Mouse (Mus musculus) gastrocnemius, postnatal 25 days (tissue): Measurements from ENCODE around the gene Zfp36l1. TPM values are rescaled to one million over a fixed set of nuclear protein-coding genes. Genes with fewer than 3 reads are reported as not detected.

Source experiments
- DNase-seq: peaks from one replicate; pipeline ENCODE4 v3.0.0; 2022
- long read RNA-seq, 2 experiments: library from polyadenylated mRNA; stranded (forward); transcript quantifications; one replicate each; pipeline ENCODE4 v2.0.0; 2021
- total RNA-seq, 2 experiments: library from RNA; stranded (reverse); gene quantifications; 1 replicate in 1 of 2; 2 replicates in 1 of 2; pipeline ENCODE4 v1.2.3; 2021

The Zfp36l1 gene
- total RNA-seq, result 10 to 100 TPM; 23.0 to 27.2 TPM
- long read RNA-seq, experiment 1, partial matches to known transcripts, result 0 of 4 reads
- long read RNA-seq, experiment 1, other reads (novel, unspliced or antisense), result 3 of 4 reads
- long read RNA-seq, experiment 2, partial matches to known transcripts, result 0 of 6 reads
- long read RNA-seq, experiment 2, other reads (novel, unspliced or antisense), result 4 of 6 reads

GRCm38 (mm10) chr12:80112852-80113551 lies at the start of gene Zfp36l1:
Gene Zfp36l1, minus strand, starts transcription at chr12:80113013.
- DNase-seq, result peak; percentile 92

- no peak for DNase-seq
Measured at GRCm38 (mm10) chr12:80162448-80162847, 49.6 kb upstream of the Zfp36l1 start.

GRCm38 (mm10) chr12:80157675-80158074 lies 44.9 kb upstream of the Zfp36l1 start:
- DNase-seq, result no peak

DNA sequence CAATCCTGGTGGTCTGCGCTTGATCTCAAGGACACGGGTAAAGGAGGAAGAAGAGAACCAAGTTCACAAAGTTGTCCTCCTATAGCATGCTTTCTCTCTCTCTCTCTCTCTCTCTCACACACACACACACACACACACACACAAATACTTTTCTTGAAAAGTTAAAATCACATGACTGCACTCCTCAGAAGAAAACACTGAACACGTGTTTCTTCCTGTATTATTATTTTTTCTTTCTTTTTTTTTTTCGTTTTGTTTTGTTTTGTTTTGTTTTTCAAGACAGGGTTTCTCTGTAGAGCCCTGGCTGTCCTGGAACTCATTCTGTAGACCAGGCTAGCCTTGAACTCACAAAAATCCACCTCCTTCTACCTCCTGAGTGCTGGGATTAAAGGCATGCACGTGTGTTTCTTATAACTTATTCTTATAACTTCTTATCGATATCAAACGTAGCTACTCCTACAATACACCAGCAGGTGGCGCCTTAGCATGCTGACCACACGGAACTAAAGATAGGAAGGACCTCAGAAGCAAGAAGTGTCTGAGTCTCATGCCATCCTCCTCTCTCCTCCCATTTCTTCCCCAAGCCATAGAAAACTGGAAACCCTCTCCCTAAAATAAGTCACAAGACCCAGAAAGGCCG lies 41.0 kb upstream of the Zfp36l1 start:
- DNase-seq, result no peak

GRCm38 (mm10) chr12:80153078-80153477 lies 40.3 kb upstream of the Zfp36l1 start:
- DNase-seq, result no peak

DNA sequence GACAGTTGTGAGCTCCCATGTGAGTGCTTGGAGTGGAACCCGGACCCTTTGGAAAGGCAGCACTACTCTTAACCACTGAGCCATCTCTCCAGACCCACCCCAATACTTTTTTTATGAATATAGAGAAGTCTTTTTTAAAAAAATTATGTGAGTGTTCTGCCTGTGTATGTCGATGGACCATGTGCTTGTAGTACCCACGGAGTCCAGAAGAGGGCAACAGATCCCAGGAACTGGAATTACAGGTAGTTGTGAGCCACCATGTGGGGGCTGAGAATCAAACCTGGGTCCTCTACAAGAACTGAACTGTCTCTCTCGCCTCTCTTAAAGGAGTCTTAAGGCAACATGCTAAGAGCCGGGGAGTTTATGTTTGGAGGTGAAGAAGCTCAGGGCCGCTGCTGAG lies 39.0 kb upstream of the Zfp36l1 start:
- no peak for DNase-seq

DNA sequence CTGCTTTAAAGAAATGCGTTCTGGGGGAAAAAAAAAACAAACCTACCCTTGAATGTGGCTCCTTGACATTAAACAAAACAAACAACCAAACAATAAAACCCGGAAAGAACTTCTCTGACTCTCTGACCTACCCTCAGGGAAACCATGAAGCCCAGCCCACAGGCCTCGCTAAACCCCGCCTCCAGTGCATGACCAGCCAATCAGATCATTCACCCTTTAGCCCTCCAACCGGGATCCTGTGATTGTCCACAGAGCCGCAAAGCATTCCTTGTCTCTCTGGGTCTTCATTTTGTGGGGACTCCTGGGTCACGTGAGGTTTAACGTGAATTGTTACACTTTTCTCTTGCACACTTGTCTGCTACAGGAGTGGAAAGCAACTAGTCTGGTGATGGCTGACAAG lies 37.8 kb upstream of the Zfp36l1 start:
- DNase-seq, result no peak

GRCm38 (mm10) chr12:80147563-80148214 lies 34.9 kb upstream of the Zfp36l1 start:
- no peak for DNase-seq

GRCm38 (mm10) chr12:80146227-80147223 lies 33.7 kb upstream of the Zfp36l1 start:
- DNase-seq, result no peak

DNA sequence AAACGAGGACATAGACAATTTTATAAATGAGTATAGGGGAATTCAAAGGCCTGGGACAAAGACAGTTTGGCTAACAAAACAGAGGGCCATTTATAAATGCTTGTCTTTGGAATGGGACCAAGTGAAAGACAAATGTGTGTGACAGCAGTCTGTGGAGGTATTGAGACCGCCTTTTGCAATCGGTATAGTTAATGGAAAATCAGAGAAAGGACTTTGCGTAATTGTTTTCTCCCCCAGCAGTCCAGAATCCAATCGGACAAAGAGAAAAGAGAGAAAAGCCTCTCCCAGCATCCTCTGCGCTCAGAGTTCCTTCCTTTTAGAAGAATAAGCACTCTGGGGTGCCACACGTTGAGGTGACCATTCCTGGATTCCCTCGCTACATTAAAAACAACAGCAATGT lies 32.6 kb upstream of the Zfp36l1 start:
- no peak for DNase-seq

- no peak for DNase-seq
Measured at GRCm38 (mm10) chr12:80144846-80145245, 32.0 kb upstream of the Zfp36l1 start.

GRCm38 (mm10) chr12:80141470-80141869 lies 28.7 kb upstream of the Zfp36l1 start:
- no peak for DNase-seq

- no peak for DNase-seq
Measured at GRCm38 (mm10) chr12:80141011-80141410, 28.2 kb upstream of the Zfp36l1 start.

- no peak for DNase-seq
Measured at GRCm38 (mm10) chr12:80137744-80138143, 24.9 kb upstream of the Zfp36l1 start.

DNA sequence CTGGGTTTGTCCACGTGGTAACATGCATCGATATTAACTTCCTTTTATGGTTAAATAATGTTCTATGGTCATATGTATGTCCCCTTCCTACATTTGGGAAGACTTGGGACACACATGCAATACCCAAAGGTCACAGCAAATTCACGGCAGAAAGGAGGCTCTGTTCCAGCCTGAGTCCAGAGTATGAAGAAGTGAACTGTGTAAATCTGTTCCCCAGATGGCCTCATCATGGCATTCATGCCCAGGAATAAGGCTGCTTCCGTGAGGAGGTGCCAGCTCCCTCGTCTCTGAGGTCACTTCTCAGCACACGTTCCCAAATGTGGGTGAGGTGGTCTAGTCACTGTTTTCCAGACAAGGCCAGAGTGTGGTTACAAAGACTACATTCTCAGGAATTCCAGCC lies 24.4 kb upstream of the Zfp36l1 start:
- DNase-seq, result no peak

DNA sequence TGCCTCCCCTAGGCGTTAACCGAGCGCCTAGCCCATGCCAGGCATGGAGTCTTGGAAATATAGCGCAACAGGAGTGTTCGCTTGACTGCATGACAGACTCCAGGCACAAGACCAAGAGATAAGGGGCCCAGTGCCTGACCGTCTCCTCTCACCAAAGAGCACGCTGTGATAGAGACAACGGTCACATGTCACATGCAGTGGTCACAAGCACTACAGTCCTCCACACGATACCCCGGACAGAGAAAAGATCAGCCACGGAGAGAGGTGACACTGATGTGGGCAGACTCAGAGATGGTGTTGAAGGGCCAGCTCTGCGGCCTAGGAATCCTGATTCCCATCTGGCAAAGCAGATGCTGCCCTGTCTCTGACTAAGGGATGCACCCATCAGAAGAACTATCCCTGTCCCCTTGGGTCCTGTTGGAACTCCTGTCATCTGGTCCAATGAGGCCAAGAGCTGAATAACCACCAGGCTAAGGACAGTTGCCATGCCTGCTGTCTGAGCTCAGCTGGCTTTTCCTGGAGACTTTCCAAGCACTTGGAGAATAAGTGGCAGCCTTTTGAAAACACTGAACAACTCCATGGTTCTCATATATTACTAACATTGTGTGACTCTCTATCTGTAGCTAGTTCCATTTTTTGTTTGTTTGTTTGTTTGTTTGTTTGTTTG lies 23.6 kb upstream of the Zfp36l1 start:
- no peak for DNase-seq

DNA sequence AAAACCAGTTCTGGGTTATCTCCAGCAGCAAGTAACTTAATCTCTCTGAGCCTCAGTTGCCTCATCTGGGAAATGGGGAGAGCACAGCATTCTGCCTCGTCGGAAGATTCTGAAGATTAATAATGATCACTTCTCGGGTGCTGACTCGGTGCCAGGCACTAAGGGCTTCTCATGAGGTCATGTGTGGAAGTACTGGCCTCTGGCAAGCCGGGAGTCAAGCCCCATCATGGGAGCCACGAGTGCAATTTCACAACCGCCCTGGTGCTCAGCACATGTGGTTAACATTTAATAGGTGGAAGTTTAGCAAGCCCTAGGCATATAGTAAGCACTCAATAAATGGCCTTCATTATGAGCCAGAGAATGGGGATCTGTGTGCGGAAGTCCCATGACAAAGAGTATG lies 22.4 kb upstream of the Zfp36l1 start:
- no peak for DNase-seq

DNA sequence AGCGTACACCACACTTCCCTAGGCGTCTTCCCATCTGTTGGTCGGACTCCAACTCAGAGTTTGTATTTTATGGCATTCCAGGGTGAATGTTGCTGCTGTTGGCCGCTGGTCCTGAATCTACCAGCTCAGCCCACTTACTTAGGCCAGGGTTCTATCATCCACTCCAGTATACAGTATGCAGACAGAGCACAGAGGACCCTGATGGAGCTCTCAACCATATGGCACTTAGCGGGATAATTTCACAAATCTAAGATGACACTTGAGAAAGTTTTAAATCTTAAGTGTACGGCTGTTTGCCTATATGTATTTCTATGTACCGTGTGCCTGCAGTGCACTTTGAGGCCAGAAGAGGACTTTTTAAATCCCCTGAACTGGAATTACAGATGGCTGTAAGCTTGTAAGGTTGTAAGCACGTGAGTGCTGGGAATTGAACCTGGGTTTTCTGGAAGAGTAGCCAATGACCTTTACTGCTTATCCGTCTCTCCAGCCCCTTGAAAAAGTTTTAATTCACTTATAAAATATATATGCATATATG lies 20.3 kb upstream of the Zfp36l1 start:
- DNase-seq, result no peak

DNA sequence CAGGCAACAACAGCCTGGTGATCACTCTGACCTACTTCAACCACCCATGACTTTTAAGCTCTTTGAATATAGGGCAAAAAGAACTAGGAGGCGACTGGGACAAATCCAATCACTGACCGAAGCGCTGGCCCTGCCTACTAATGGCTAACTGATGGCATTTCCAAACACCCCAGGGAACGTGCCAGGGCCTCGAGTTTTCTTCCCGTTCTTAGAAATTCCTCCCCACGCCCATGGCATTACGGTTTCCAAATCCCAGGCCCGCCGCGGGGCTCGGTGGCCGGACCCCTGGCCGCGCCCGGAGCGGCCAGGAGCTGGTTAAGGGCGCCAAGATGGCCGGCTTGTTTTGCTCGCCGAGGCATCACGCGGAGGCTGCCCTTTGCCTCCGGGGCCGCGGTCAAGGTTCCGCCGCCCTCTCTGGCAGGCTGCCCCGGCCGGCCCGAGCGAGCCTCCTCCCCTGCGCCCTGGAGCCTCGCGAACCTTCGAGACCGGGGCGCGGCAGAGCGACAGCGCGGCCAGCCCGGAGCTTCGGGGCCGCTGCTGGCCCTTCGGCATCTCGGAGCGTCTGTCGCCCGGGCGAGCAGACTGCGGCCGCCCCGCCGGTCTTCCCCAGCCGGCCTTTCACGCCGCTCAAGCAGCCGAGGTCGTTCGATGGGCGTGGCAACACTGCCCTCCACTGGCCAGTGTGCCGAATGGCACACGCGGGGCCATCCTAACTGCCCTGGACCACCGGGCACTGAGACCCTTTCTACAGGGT lies 19.6 kb upstream of the Zfp36l1 start:
- DNase-seq, result peak; percentile 92
